26 mouse cellular contexts compared by ENCODE assay signal in the genomic region with DNA sequence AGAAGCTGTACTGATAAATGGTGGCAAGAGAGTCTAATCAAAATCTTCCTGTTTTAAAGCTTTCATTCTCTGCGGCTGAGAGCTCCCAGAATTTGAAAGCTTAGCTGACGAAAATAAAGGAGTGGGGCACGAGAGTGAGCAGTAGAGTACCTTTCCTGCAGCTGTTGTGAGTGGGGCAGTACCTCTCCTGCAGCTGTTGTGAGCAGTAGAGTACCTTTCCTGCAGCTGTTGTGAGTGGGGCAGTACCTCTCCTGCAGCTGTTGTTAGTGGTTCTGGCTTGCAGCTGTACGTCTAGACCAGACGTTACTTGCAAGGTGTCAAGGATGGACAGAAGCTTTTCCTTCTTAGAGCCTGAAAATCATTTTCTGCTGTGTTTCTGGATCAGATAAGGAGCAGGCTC.
DNase-seq lines count a peak whose midpoint lies in the region; ATAC-seq and TF ChIP-seq lines count a peak whose summit lies in the region.
"Had no signal": no experiment of that assay in that cellular context is flagged by ENCODE, and none has a peak within 500 bp of the region (broad histone marks: within the 10 kb centered on the region; RNA-seq: fewer than 3 reads in every experiment).

No protein-coding gene starts in this region.

- H3K4me1 ChIP-seq in heart, embryonic 10.5 days: peaks cover 46% of the 10 kb centered on the region
- H3K4me1 ChIP-seq in midbrain, embryonic 15.5 days: peaks cover 36% of the 10 kb centered on the region
- H3K4me1 ChIP-seq in midbrain, postnatal 0 days (ENCODE audit: insufficient read depth, low read length): peaks cover 10% of the 10 kb centered on the region; the same call in 1 of the 2 replicates
- H3K4me1 ChIP-seq in embryonic fibroblast, embryonic 13.5 days (ENCODE audit: control insufficient read depth, insufficient read depth, low read length): peaks cover 30% of the 10 kb centered on the region

- no peak overlapping the region for H3K4me3 ChIP-seq in heart, embryonic 10.5 days
- no peak overlapping the region for H3K4me3 ChIP-seq in midbrain, embryonic 15.5 days
- no peak overlapping the region for H3K4me3 ChIP-seq in midbrain, postnatal 0 days (ENCODE audit: low read depth, low read length)
- H3K4me3 ChIP-seq in embryonic fibroblast, embryonic 13.5 days (ENCODE audit: insufficient read depth, low read length): no peak overlapping the region
- H3K4me3 ChIP-seq: gastrocnemius, adult 2 months; heart, embryonic 12.5 days; liver, embryonic 15.5 days; lung, embryonic 15.5 days had no signal

- H3K27ac ChIP-seq in heart, embryonic 10.5 days: no peak overlapping the region
- H3K27ac ChIP-seq in midbrain, embryonic 15.5 days: no peak overlapping the region
- no peak overlapping the region for H3K27ac ChIP-seq in midbrain, postnatal 0 days (ENCODE audit: low read depth, low read length)
- H3K27ac ChIP-seq in embryonic fibroblast, embryonic 13.5 days (ENCODE audit: insufficient read depth, low read length): peak overlapping the region; percentile 94; the same call in 1 of the 2 replicates
- H3K27ac ChIP-seq: gastrocnemius, adult 2 months; liver, embryonic 15.5 days; lung, embryonic 15.5 days had no signal

- H3K4me2 ChIP-seq in midbrain, embryonic 15.5 days: no peak overlapping the region
- H3K4me2 ChIP-seq in midbrain, postnatal 0 days (ENCODE audit: low read depth, low read length, poor library complexity, severe bottlenecking): no peak overlapping the region
- H3K4me2 ChIP-seq: heart, embryonic 12.5 days; hindbrain, embryonic 14.5 days; liver, embryonic 15.5 days; lung, embryonic 15.5 days had no signal

- no peaks in the 10 kb centered on the region for H3K9me3 ChIP-seq in heart, embryonic 10.5 days
- H3K9me3 ChIP-seq in midbrain, embryonic 15.5 days: no peaks in the 10 kb centered on the region
- no peaks in the 10 kb centered on the region for H3K9me3 ChIP-seq in midbrain, postnatal 0 days (ENCODE audit: low read length)
- H3K9me3 ChIP-seq: heart, embryonic 12.5 days; liver, embryonic 15.5 days; lung, embryonic 15.5 days; megakaryocyte, embryonic 14.5 days had no signal

- H3K27me3 ChIP-seq in heart, embryonic 10.5 days (ENCODE audit: insufficient read depth, poor library complexity, severe bottlenecking): no peaks in the 10 kb centered on the region
- H3K27me3 ChIP-seq in midbrain, embryonic 15.5 days (replicated peaks): no peaks in the 10 kb centered on the region
- no peaks in the 10 kb centered on the region for H3K27me3 ChIP-seq in midbrain, postnatal 0 days (ENCODE audit: insufficient read depth, low read length)
- H3K27me3 ChIP-seq: heart, embryonic 12.5 days; liver, embryonic 15.5 days; lung, embryonic 15.5 days; megakaryocyte, embryonic 14.5 days had no signal

- no peaks in the 10 kb centered on the region for H3K36me3 ChIP-seq in heart, embryonic 10.5 days
- H3K36me3 ChIP-seq in midbrain, embryonic 15.5 days (replicated peaks): no peaks in the 10 kb centered on the region
- no peaks in the 10 kb centered on the region for H3K36me3 ChIP-seq in midbrain, postnatal 0 days (ENCODE audit: insufficient read depth, low read length)
- H3K36me3 ChIP-seq: heart, embryonic 12.5 days; liver, embryonic 15.5 days; lung, embryonic 15.5 days had no signal

- peak; percentile 59 for DNase-seq in heart, embryonic 10.5 days (ENCODE audit: low spot score)
- DNase-seq in heart, adult 8-10 months (ENCODE audit: low spot score): no peak
- no peak for DNase-seq in midbrain, postnatal 0 days (ENCODE audit: low spot score)
- no peak for DNase-seq in adrenal gland, postnatal 14 days
- DNase-seq in kidney, adult 11 months: no peak
- DNase-seq: adrenal gland, postnatal 25 days; cerebellum, adult 9-10 months; gastrocnemius, adult 2 months; heart, postnatal 10 days; kidney, adult 9 months; kidney, postnatal 14 days; layer of hippocampus, postnatal 36 days; liver; lung, postnatal 36 days; right cerebral cortex, postnatal 25 days; spleen, adult 18-20 months; thymus, postnatal 25 days had no signal

- no peak for TF ChIP-seq CTCF in midbrain, postnatal 0 days (IDR thresholded peaks at IDR 0.05)
- no peak for TF ChIP-seq CTCF in embryonic fibroblast, embryonic 13.5 days (IDR thresholded peaks at IDR 0.05; ENCODE audit: borderline replicate concordance, insufficient read depth, low read length)

- no peak overlapping the region for H3K9ac ChIP-seq in midbrain, embryonic 15.5 days
- no peak overlapping the region for H3K9ac ChIP-seq in midbrain, postnatal 0 days (replicated peaks; ENCODE audit: low read length, poor library complexity, severe bottlenecking)
- H3K9ac ChIP-seq: heart, embryonic 12.5 days; hindbrain, embryonic 14.5 days; liver, embryonic 15.5 days; lung, embryonic 15.5 days had no signal

- no peak for TF ChIP-seq POLR2A in embryonic fibroblast, embryonic 13.5 days (IDR thresholded peaks at IDR 0.05; ENCODE audit: low read depth, low read length)

- ATAC-seq in midbrain, embryonic 15.5 days (replicated peaks): peak; percentile 43; the same call in 1 of the 2 replicates
- no peak for ATAC-seq in midbrain, postnatal 0 days (ENCODE audit: low FRiP score)
- ATAC-seq: inflammation-experienced regulatory T-cells, adult 6 months; midbrain, embryonic 16.5 days had no signal

- WGBS in heart, embryonic 10.5 days: 64% methylated on average over 5 of the region's 5 CpGs
- 54% methylated on average over 5 of the region's 5 CpGs for WGBS in midbrain, embryonic 15.5 days
- WGBS in midbrain, postnatal 0 days: 53% methylated on average over 5 of the region's 5 CpGs
